Mouse (Mus musculus) thymus, adult 2 months (tissue): ENCODE results near the gene Bach2. TPM values are rescaled to one million over a fixed set of nuclear protein-coding genes. Genes with fewer than 3 reads are reported as not detected.
A peak's percentile ranks its signal among the peaks of the same experiment; 100 is the strongest.

ENCODE experiments used
- DNase-seq: peaks from one replicate; pipeline ENCODE4 v3.0.0; 2021
- H3K27ac ChIP-seq: fragments of 200-500 bp; 2 replicates; pipeline ENCODE4 v1.5.1; 2012; ENCODE audit warnings: low read length, control low read depth; ENCODE audit not compliant: control insufficient read depth, insufficient read depth
- H3K27me3 ChIP-seq: fragments of 200-500 bp; 2 replicates; pipeline ENCODE4 v1.6.1; 2012; ENCODE audit warnings: mild to moderate bottlenecking, low read length, moderate library complexity, mixed read lengths; ENCODE audit not compliant: control insufficient read depth, insufficient read depth
- H3K36me3 ChIP-seq: fragments of 200-500 bp; 2 replicates; pipeline ENCODE4 v1.6.1; 2012; ENCODE audit warnings: mild to moderate bottlenecking, low read length, moderate library complexity; ENCODE audit not compliant: control insufficient read depth, insufficient read depth
- H3K4me1 ChIP-seq: fragments of 200-500 bp; replicated peaks from 2 replicates; pipeline ENCODE4 v1.6.1; 2012; ENCODE audit warnings: low read length; ENCODE audit not compliant: control insufficient read depth, insufficient read depth
- H3K4me3 ChIP-seq: fragments of 200-500 bp; 2 replicates; pipeline ENCODE4 v1.5.1; 2012; ENCODE audit warnings: mild to moderate bottlenecking, low read length, control low read depth, moderate library complexity; ENCODE audit not compliant: control insufficient read depth, insufficient read depth
- CTCF ChIP-seq: fragments of 200-500 bp; IDR thresholded peaks from 2 replicates; pipeline ENCODE4 v1.5.1; 2012; ENCODE audit warnings: mild to moderate bottlenecking, control low read depth, low read length, moderate library complexity, borderline replicate concordance; ENCODE audit not compliant: control insufficient read depth, poor library complexity, insufficient read depth; ENCODE audit errors: extremely low read depth
- POLR2A ChIP-seq: fragments of 200-500 bp; IDR thresholded peaks from 2 replicates; pipeline ENCODE4 v1.6.1; 2012; ENCODE audit warnings: mild to moderate bottlenecking, low read length, control low read depth, moderate library complexity; ENCODE audit not compliant: control insufficient read depth, poor library complexity, insufficient read depth; ENCODE audit errors: extremely low read depth
- WGBS: fragments of 180-500 bp; shearing (Covaris S2); methylation state at CpG from one replicate; pipeline ENCODE4 v1.1.7; 2018; 5-methylcytosine and 5-hydroxymethylcytosine counted together
- polyA plus RNA-seq: library from polyadenylated mRNA; depleted of rRNA; stranded (reverse); fragments of >200 nt; gene quantifications from 2 replicates; pipeline ENCODE4 v1.2.3, GENCODE M21; 2012

Bach2 gene
- polyA plus RNA-seq, 1 experiment = 9.4 TPM

GRCm38 (mm10) chr4:32574604-32575003, 336.0 kb downstream of the Bach2 start:
- no peak overlapping the region for H3K27ac ChIP-seq
- H3K36me3 ChIP-seq = no peaks in the 10 kb centered on the region
- peaks cover 3% of the 10 kb centered on the region for H3K4me1 ChIP-seq
- no peaks in the 10 kb centered on the region for H3K27me3 ChIP-seq
- DNase-seq = no peak
- no peak overlapping the region for H3K4me3 ChIP-seq
- WGBS = 38% methylated on average over 1 of the region's 1 CpGs
- TF ChIP-seq POLR2A (no peak), CTCF (no peak)

- 7% methylated on average over 9 of the region's 9 CpGs for WGBS
- Histone ChIP-seq H3K36me3 (no peaks in the 10 kb centered on the region), H3K4me1 (peaks cover 3% of the 10 kb centered on the region), H3K4me3 (no peak overlapping the region), H3K27me3 (no peaks in the 10 kb centered on the region), H3K27ac (no peak overlapping the region)
- DNase-seq = no peak
- TF ChIP-seq POLR2A (no peak), CTCF (no peak)
These were observed 336.6 kb downstream of the Bach2 start for GRCm38 (mm10) chr4:32575165-32575564.

GRCm38 (mm10) chr4:32579850-32580249, 341.2 kb downstream of the Bach2 start:
- no peaks in the 10 kb centered on the region for H3K27me3 ChIP-seq
- no peak overlapping the region for H3K4me3 ChIP-seq
- no peaks in the 10 kb centered on the region for H3K4me1 ChIP-seq
- no peak overlapping the region for H3K27ac ChIP-seq
- TF ChIP-seq POLR2A (no peak), CTCF (no peak)
- WGBS = 56% methylated on average over 8 of the region's 8 CpGs
- no peak for DNase-seq
- H3K36me3 ChIP-seq = no peaks in the 10 kb centered on the region

GRCm38 (mm10) chr4:32584181-32584580, 345.6 kb downstream of the Bach2 start:
- no peak overlapping the region for H3K4me3 ChIP-seq
- TF ChIP-seq CTCF = no peak
- TF ChIP-seq POLR2A = no peak
- WGBS = 94% methylated on average over 6 of the region's 6 CpGs
- no peaks in the 10 kb centered on the region for H3K27me3 ChIP-seq
- DNase-seq = no peak
- H3K36me3 ChIP-seq = no peaks in the 10 kb centered on the region
- no peak overlapping the region for H3K27ac ChIP-seq
- no peaks in the 10 kb centered on the region; the same call in 1 of the 2 replicates for H3K4me1 ChIP-seq

GRCm38 (mm10) chr4:32586596-32586995, 348.0 kb downstream of the Bach2 start:
- Histone ChIP-seq H3K27ac (no peak overlapping the region), H3K27me3 (no peaks in the 10 kb centered on the region), H3K4me3 (no peak overlapping the region), H3K36me3 (no peaks in the 10 kb centered on the region), H3K4me1 (no peaks in the 10 kb centered on the region; the same call in 1 of the 2 replicates)
- 6% methylated on average over 9 of the region's 9 CpGs for WGBS
- peak; percentile 84 for DNase-seq
- TF ChIP-seq POLR2A (no peak), CTCF (no peak)

- WGBS = 69% methylated on average over 5 of the region's 5 CpGs
- no peak overlapping the region for H3K27ac ChIP-seq
- no peaks in the 10 kb centered on the region; the same call in 1 of the 2 replicates for H3K4me1 ChIP-seq
- H3K27me3 ChIP-seq = no peaks in the 10 kb centered on the region
- DNase-seq = no peak
- TF ChIP-seq POLR2A = no peak
- no peak for TF ChIP-seq CTCF
- H3K4me3 ChIP-seq = no peak overlapping the region
- H3K36me3 ChIP-seq = no peaks in the 10 kb centered on the region
These were observed 348.9 kb downstream of the Bach2 start for GRCm38 (mm10) chr4:32587543-32587942.

GRCm38 (mm10) chr4:32588237-32588636, 349.6 kb downstream of the Bach2 start:
- DNase-seq = no peak
- Histone ChIP-seq H3K4me1 (no peaks in the 10 kb centered on the region; the same call in 1 of the 2 replicates), H3K27ac (no peak overlapping the region), H3K27me3 (no peaks in the 10 kb centered on the region), H3K4me3 (no peak overlapping the region), H3K36me3 (no peaks in the 10 kb centered on the region)
- WGBS = 29% methylated on average over 6 of the region's 6 CpGs
- TF ChIP-seq POLR2A (no peak), CTCF (no peak)
